Mouse (Mus musculus): ENCODE measurements at regions not wholly inside any gene's neighbourhood (a gene's known extent, or its start where the extent isn't known, plus 50 kb on each side); places are given as distances from the start of the nearest gene placed in this dataset.
"Not testable (repeated sequence)": the region's sequence is repeated elsewhere in the genome, so short reads cannot be mapped to it uniquely, and the experiment has no call there.

- H3K27ac ChIP-seq (ENCODE audit: low read depth, low read length); H3K9me3 ChIP-seq (ENCODE audit: control insufficient read depth, low read length); H3K4me3 ChIP-seq (ENCODE audit: low read length); ATAC-seq; H3K36me3 ChIP-seq (ENCODE audit: control insufficient read depth, insufficient read depth, low read length); H3K9ac ChIP-seq (ENCODE audit: low read depth, low read length); H3K4me1 ChIP-seq (ENCODE audit: control insufficient read depth, insufficient read depth, low read depth, low read length); H3K27me3 ChIP-seq (replicated peaks; ENCODE audit: control insufficient read depth, insufficient read depth, low read length); H3K4me2 ChIP-seq (ENCODE audit: low read length): not testable (repeated sequence)
- 64% methylated on average over 14 of the region's 14 CpGs for WGBS
Observed at GRCm38 (mm10) chr16:61056175-61056574, 450.8 kb upstream of the Epha6 start.

- peak; percentile 97 for ATAC-seq
- no peak overlapping the region for H3K4me3 ChIP-seq (ENCODE audit: low read length)
- no peaks in the 10 kb centered on the region for H3K4me1 ChIP-seq (ENCODE audit: control insufficient read depth, insufficient read depth, low read depth, low read length)
- H3K9me3 ChIP-seq (ENCODE audit: control insufficient read depth, low read length): no peaks in the 10 kb centered on the region
- no peak overlapping the region for H3K4me2 ChIP-seq (ENCODE audit: low read length)
- H3K36me3 ChIP-seq (ENCODE audit: control insufficient read depth, insufficient read depth, low read length): no peaks in the 10 kb centered on the region
- no peak overlapping the region for H3K27ac ChIP-seq (ENCODE audit: low read depth, low read length)
- H3K27me3 ChIP-seq (replicated peaks; ENCODE audit: control insufficient read depth, insufficient read depth, low read length): no peaks in the 10 kb centered on the region
- H3K9ac ChIP-seq (ENCODE audit: low read depth, low read length): no peak overlapping the region
- 45% methylated on average over 7 of the region's 7 CpGs for WGBS
Observed at GRCm38 (mm10) chr16:61041140-61041586, 435.8 kb upstream of the Epha6 start.
